Mouse (Mus musculus) urinary bladder, postnatal 10 days (tissue): Measurements from ENCODE around the gene Stat3.

Source experiments
- DNase-seq: peaks from one replicate; pipeline ENCODE4 v3.0.0; 2022; ENCODE audit warnings: low spot score

Stat3 gene

GRCm38 (mm10) chr11:100939512-100940151 is at the start of gene Stat3:
Gene Stat3 (minus strand): TSS chr11:100939540.
- DNase-seq = peak; percentile 100

GRCm38 (mm10) chr11:100988674-100989073 is 49.3 kb upstream of the Stat3 start:
- no peak for DNase-seq

DNA sequence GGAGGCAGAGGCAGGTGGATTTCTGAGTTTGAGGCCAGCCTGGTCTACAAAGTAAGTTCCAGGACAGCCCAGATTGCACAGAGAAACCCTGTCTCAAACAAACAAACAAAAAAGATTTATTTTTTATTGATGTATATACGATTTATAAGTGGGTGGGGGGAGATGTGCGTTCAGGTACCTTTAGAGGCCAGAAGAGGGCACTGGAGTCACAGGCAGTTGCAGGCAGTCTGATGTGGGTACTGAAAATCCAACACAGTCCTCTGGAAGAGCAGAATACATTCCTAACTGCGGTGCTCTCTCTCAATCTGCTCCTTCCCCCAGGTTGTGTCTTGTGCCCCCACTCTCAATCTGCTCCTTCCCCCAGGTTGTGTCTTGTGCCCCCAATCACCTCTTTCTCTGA is 46.3 kb upstream of the Stat3 start:
- no peak for DNase-seq

DNA sequence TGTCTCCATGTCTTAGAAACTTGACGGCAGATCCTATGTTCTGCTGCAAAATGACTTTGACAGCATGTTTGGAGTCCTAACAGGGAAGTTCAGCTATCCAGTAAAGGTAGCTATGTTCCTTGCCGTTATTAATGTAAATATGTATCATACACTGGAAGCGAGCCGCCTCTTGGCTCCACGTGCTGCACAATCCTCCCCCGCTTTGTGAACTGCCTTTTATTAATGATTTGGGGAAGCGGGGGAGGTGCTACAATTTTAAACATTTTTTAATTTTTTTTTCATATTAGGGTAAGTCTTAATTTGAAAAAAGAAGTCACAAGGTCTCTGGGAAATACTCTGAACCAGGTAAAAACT is 44.4 kb upstream of the Stat3 start:
- no peak for DNase-seq

GRCm38 (mm10) chr11:100983125-100983777 is 43.9 kb upstream of the Stat3 start:
- peak; percentile 50 for DNase-seq

DNA sequence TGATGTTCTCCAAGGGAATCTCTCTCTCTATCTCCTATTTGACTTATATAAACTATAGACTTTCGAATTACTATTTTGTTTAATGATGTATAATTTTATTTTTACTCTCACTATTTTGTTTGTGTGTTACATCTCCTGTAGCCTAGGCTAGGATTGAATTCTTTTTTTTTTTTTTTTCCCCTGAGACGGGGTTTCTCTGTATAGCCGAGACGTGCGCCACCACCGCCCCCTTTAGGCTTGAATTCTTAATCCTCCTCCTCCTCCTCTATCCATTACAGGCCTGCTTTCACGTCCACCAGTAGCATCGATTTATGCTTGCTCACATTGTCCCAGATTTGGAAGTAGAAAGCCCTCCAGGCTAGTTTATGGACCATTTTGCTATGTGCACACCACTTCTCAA is 42.7 kb upstream of the Stat3 start:
- DNase-seq = no peak

GRCm38 (mm10) chr11:100981236-100981635 is 41.9 kb upstream of the Stat3 start:
- DNase-seq = no peak

DNA sequence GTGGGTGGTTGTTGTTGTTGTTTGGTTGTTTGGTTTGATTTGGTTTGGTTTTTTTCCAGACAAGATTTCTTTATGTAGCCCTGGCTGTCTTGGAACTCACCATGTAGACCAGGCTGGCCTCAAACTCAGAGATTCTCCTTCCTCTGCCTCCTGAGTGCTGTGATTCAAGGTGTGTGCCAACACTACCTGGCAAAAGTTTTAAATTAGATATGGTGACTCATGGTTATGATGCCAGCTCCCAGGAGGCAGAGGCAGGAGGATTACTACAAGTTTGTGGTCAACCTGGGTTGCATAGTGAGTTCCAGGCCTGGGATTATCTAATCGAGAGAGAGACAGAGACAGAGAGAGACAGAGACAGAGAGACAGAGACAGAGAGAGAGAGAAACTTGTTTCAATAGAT is 41.1 kb upstream of the Stat3 start:
- DNase-seq = no peak

GRCm38 (mm10) chr11:100979887-100980286 is 40.5 kb upstream of the Stat3 start:
- no peak for DNase-seq

- DNase-seq = no peak
These were observed 35.9 kb upstream of the Stat3 start for GRCm38 (mm10) chr11:100975241-100975640.

DNA sequence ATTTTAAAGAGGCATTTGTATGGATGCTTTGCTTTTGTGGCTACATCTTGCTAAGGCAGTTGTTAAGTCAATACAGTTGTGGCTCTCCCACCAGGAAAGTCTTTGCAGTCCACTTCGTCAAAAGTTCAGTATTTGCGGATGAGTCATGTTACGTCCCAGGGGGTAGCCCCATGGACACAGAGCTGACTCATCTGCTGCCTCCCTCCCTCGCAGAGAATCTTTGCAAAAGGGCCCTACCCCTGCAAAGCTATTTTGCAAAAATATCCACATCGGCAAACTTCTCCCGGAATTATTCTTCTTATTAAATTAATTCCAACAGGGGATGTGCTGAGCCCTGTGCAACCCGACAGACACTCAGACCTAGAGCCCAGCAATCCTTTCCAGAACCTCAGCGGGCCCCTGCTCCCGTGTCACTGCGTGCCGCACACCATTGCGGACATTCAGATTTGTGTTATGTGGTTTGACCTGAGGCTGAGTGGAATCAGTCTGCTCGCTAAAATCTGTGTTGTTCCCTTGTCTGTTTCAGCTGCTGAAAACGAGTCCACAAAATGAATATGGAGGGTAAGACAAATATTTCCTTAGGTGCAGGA is 35.1 kb upstream of the Stat3 start:
- no peak for DNase-seq

DNA sequence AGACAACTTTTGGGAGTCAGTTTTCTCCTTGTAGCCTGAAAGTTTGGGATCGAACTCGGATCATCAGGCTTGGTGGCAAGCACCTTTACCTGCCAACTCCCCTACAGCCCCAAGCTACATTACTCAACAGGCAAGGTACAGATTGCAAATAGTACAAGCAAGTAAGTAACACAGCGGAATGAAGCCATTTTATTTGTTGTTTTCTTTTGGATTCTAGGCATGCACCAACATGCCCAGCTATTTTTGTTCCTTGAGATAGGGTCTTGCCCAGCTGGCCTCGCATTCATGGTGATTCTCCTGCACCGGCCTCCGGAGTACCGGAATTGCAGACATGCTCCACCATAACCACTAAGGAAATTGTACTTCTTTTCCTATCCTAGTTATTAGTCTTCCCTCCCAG is 33.9 kb upstream of the Stat3 start:
- no peak for DNase-seq

- no peak for DNase-seq
These were observed 32.1 kb upstream of the Stat3 start for GRCm38 (mm10) chr11:100971455-100971854.

- peak; percentile 97 for DNase-seq
These were observed 31.2 kb upstream of the Stat3 start, which contains the start of gene Cavin1 for GRCm38 (mm10) chr11:100970557-100970937. Gene Cavin1 (minus strand): TSS chr11:100970887.

- DNase-seq = peak; percentile 35
These were observed 30.6 kb upstream of the Stat3 start for GRCm38 (mm10) chr11:100969744-100970556.

DNA sequence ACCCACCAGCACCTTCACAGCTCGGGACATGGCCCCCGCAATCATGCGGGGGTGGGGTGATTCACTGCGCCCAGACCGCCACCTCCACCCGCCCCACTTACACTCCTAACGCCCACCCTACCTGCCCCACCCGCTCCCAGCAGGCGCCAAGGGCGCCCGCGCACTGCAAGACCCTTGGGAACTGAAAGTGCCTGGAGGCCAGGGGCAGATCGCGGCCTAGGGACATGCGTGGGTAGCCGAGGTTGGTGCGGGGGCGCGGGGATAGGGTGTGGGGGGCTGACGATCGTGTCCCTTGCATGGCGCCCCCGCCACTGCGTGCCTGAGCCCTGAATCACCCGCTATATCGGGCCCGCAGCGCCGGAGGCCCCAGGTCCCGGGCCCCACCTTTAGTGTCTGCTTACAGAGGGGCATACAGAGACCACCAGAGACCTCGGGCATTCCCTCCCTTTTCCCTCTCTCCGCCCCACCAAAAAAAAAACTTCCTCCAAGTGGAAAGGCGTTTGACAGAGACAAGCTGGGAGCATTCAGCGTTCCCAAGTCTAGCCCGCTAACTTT is 29.9 kb upstream of the Stat3 start:
- no peak for DNase-seq

- DNase-seq = no peak
These were observed 29.2 kb upstream of the Stat3 start for GRCm38 (mm10) chr11:100968501-100968900.

- DNase-seq = no peak
These were observed 28.6 kb upstream of the Stat3 start for GRCm38 (mm10) chr11:100967881-100968420.

GRCm38 (mm10) chr11:100967376-100967775 is 28.0 kb upstream of the Stat3 start:
- DNase-seq = no peak

DNA sequence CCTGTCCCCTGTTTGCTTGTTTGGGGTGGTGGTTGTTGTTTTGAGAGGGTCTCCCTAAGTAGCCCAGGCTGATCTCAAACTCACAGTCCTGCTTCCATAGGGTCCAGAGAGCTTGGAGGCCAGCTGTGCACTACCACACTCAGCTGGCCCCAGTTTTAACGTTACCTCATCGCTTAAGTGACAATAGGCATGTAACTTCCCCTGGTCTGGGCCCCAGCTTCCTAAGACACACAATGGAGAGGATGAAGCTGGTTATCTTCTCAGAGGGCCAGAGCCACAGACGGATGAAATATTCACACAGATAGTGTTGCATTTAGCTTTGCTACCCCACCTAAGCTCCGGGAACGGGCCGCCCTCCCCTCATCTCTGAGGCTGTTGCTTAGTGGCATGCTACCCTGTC is 26.4 kb upstream of the Stat3 start:
- no peak for DNase-seq

- DNase-seq = no peak
These were observed 25.7 kb upstream of the Stat3 start for GRCm38 (mm10) chr11:100964901-100965542.

GRCm38 (mm10) chr11:100964180-100964579 is 24.8 kb upstream of the Stat3 start:
- DNase-seq = no peak
